Mouse (Mus musculus) neural tube, embryonic 14.5 days (tissue): Measurements from ENCODE around the gene Gulp1. TPM values are rescaled to one million over a fixed set of nuclear protein-coding genes. Genes with fewer than 3 reads are reported as not detected.

ENCODE experiments used
- ATAC-seq: fragments of 200-750 bp; cut with Nextera tagmentation; 2 replicates; pipeline ENCODE4 v1.8.0; 2017; ENCODE audit warnings: low read depth, mild to moderate bottlenecking, moderate TSS enrichment, moderate library complexity
- H3K27ac ChIP-seq: fragments of 300-500 bp; sonication (generic); 2 replicates; pipeline ENCODE4 v1.5.1; 2014; ENCODE audit warnings: low read depth, mild to moderate bottlenecking, control low read depth, low read length, moderate library complexity, mixed read lengths
- H3K27me3 ChIP-seq: fragments of 300-500 bp; sonication (generic); 2 replicates; pipeline ENCODE4 v1.6.1; 2014; ENCODE audit warnings: low read length; ENCODE audit not compliant: control insufficient read depth, insufficient read depth
- H3K36me3 ChIP-seq: fragments of 300-500 bp; sonication (generic); 2 replicates; pipeline ENCODE4 v1.6.1; 2014; ENCODE audit warnings: low read length, mixed read lengths; ENCODE audit not compliant: control insufficient read depth, insufficient read depth
- H3K4me1 ChIP-seq: fragments of 300-500 bp; sonication (generic); 2 replicates; pipeline ENCODE4 v1.6.1; 2014; ENCODE audit warnings: low read length; ENCODE audit not compliant: control insufficient read depth, insufficient read depth
- H3K4me2 ChIP-seq: fragments of 300-500 bp; sonication (generic); 2 replicates; pipeline ENCODE4 v1.6.1; 2014; ENCODE audit warnings: mild to moderate bottlenecking, low read depth, low read length, control low read depth
- H3K4me3 ChIP-seq: fragments of 300-500 bp; sonication (generic); 2 replicates; pipeline ENCODE4 v1.5.1; 2014; ENCODE audit warnings: low read depth, low read length, control low read depth, mixed read lengths
- H3K9ac ChIP-seq: fragments of 300-500 bp; sonication (generic); replicated peaks from 2 replicates; pipeline ENCODE4 v1.6.1; 2014; ENCODE audit warnings: low read depth, mild to moderate bottlenecking, control low read depth, low read length, mixed read lengths
- H3K9me3 ChIP-seq: fragments of 300-500 bp; sonication (generic); 2 replicates; pipeline ENCODE4 v1.6.1; 2016; ENCODE audit warnings: low read length; ENCODE audit not compliant: control insufficient read depth
- WGBS: fragments of 180-500 bp; shearing (Covaris S2); extraction: QIAGEN DNeasy Blood & Tissue Kit; methylation state at CpG from one replicate; pipeline ENCODE4 v1.1.7; 2014; 5-methylcytosine and 5-hydroxymethylcytosine counted together
- polyA plus RNA-seq: library from polyadenylated mRNA; unstranded; fragments of >200 nt; fragmentation: Nextera tagmentation; extraction: Ambion mirVana; gene quantifications from 2 replicates; pipeline ENCODE4 v1.2.1, GENCODE M21; 2014

Gene Gulp1
- polyA plus RNA-seq, 1 experiment from 2014 or later = 3.1 TPM

GRCm38 (mm10) chr1:44679415-44679814, 128.1 kb downstream of the Gulp1 start:
- no peak overlapping the region for H3K4me3 ChIP-seq
- no peaks in the 10 kb centered on the region for H3K36me3 ChIP-seq
- no peak for ATAC-seq
- H3K4me2 ChIP-seq = no peak overlapping the region
- H3K27me3 ChIP-seq = no peaks in the 10 kb centered on the region
- no peaks in the 10 kb centered on the region for H3K9me3 ChIP-seq
- H3K27ac ChIP-seq = no peak overlapping the region
- H3K4me1 ChIP-seq = no peaks in the 10 kb centered on the region
- H3K9ac ChIP-seq = no peak overlapping the region
- 47% methylated on average over 3 of the region's 3 CpGs for WGBS

- WGBS = 14% methylated on average over 2 of the region's 2 CpGs
- no peak overlapping the region for H3K27ac ChIP-seq
These were observed 131.2 kb downstream of the Gulp1 start for GRCm38 (mm10) chr1:44682556-44682955.

GRCm38 (mm10) chr1:44683723-44684122, 132.4 kb downstream of the Gulp1 start:
- Histone ChIP-seq H3K27me3 (no peaks in the 10 kb centered on the region), H3K4me2 (no peak overlapping the region), H3K9me3 (no peaks in the 10 kb centered on the region), H3K4me1 (no peaks in the 10 kb centered on the region), H3K36me3 (no peaks in the 10 kb centered on the region), H3K27ac (no peak overlapping the region), H3K9ac (no peak overlapping the region), H3K4me3 (no peak overlapping the region)
- ATAC-seq = no peak
- whole genome bisulfite sequencing = 53% methylated on average over 6 of the region's 6 CpGs

More at GRCm38 (mm10) chr1:44682556-44682955, 131.2 kb downstream of the Gulp1 start:
- H3K36me3 ChIP-seq = no peaks in the 10 kb centered on the region
- no peak overlapping the region for H3K4me2 ChIP-seq
- H3K9me3 ChIP-seq = no peaks in the 10 kb centered on the region
- ATAC-seq = no peak
- H3K9ac ChIP-seq = no peak overlapping the region
- H3K4me1 ChIP-seq = no peaks in the 10 kb centered on the region
- H3K27me3 ChIP-seq = no peaks in the 10 kb centered on the region
- no peak overlapping the region for H3K4me3 ChIP-seq

GRCm38 (mm10) chr1:44720785-44721410, 169.6 kb downstream of the Gulp1 start:
- H3K27ac ChIP-seq = no peak overlapping the region
- H3K9ac ChIP-seq = no peak overlapping the region
- 84% methylated on average over 4 of the region's 4 CpGs for WGBS
- no peaks in the 10 kb centered on the region for H3K9me3 ChIP-seq
- no peak overlapping the region for H3K4me2 ChIP-seq
- ATAC-seq = no peak
- H3K36me3 ChIP-seq = no peaks in the 10 kb centered on the region
- H3K4me1 ChIP-seq = no peaks in the 10 kb centered on the region
- H3K4me3 ChIP-seq = no peak overlapping the region
- no peaks in the 10 kb centered on the region for H3K27me3 ChIP-seq

- Histone ChIP-seq H3K4me2 (no peak overlapping the region), H3K9me3 (no peaks in the 10 kb centered on the region), H3K9ac (no peak overlapping the region), H3K4me1 (no peaks in the 10 kb centered on the region), H3K36me3 (no peaks in the 10 kb centered on the region), H3K27ac (no peak overlapping the region), H3K4me3 (no peak overlapping the region), H3K27me3 (no peaks in the 10 kb centered on the region)
- no peak for ATAC-seq
These were observed 189.9 kb downstream of the Gulp1 start for GRCm38 (mm10) chr1:44741256-44741655.

GRCm38 (mm10) chr1:44745711-44746110, 194.4 kb downstream of the Gulp1 start:
- no peak overlapping the region for H3K4me3 ChIP-seq
- H3K9ac ChIP-seq = no peak overlapping the region
- no peaks in the 10 kb centered on the region for H3K4me1 ChIP-seq
- no peaks in the 10 kb centered on the region for H3K27me3 ChIP-seq
- 10% methylated on average over 2 of the region's 2 CpGs for WGBS
- no peak overlapping the region for H3K27ac ChIP-seq
- ATAC-seq = no peak
- no peak overlapping the region for H3K4me2 ChIP-seq
- H3K9me3 ChIP-seq = no peaks in the 10 kb centered on the region
- H3K36me3 ChIP-seq = no peaks in the 10 kb centered on the region

GRCm38 (mm10) chr1:44750731-44751730, 199.7 kb downstream of the Gulp1 start:
- no peak overlapping the region for H3K4me2 ChIP-seq
- no peaks in the 10 kb centered on the region for H3K27me3 ChIP-seq
- no peak overlapping the region for H3K27ac ChIP-seq
- no peak overlapping the region for H3K9ac ChIP-seq
- ATAC-seq = no peak
- no peak overlapping the region for H3K4me3 ChIP-seq
- no peaks in the 10 kb centered on the region for H3K4me1 ChIP-seq
- no peaks in the 10 kb centered on the region for H3K36me3 ChIP-seq
- WGBS = 80% methylated on average over 5 of the region's 5 CpGs
- H3K9me3 ChIP-seq = no peaks in the 10 kb centered on the region

GRCm38 (mm10) chr1:44778251-44778650, 226.9 kb downstream of the Gulp1 start:
- no peak overlapping the region for H3K4me2 ChIP-seq
- H3K27ac ChIP-seq = no peak overlapping the region
- ATAC-seq = no peak
- 81% methylated on average over 1 of the region's 1 CpGs for WGBS
- no peak overlapping the region for H3K4me3 ChIP-seq
- H3K9ac ChIP-seq = no peak overlapping the region
- no peaks in the 10 kb centered on the region for H3K27me3 ChIP-seq
- H3K9me3 ChIP-seq = no peaks in the 10 kb centered on the region
- H3K4me1 ChIP-seq = no peaks in the 10 kb centered on the region
- no peaks in the 10 kb centered on the region for H3K36me3 ChIP-seq
